Mouse (Mus musculus) kidney, postnatal 10 days (tissue): ENCODE measurements at regions not wholly inside any gene's neighbourhood (a gene's known extent, or its start where the extent isn't known, plus 50 kb on each side); places are given as distances from the start of the nearest gene placed in this dataset.
A peak's percentile ranks its signal among the peaks of the same experiment; 100 is the strongest.

Experiments used
- DNase-seq: peaks from one replicate; pipeline ENCODE4 v3.0.0; 2021; ENCODE audit warnings: mixed read lengths

GRCm38 (mm10) chr2:105544099-105544498 lies 124.6 kb upstream of the Pax6 start:
- DNase-seq: no peak

- no peak for DNase-seq
These were observed 116.6 kb upstream of the Pax6 start for GRCm38 (mm10) chr2:105552092-105552491.

GRCm38 (mm10) chr2:105586782-105587181 lies 81.9 kb upstream of the Pax6 start:
- no peak for DNase-seq

DNA sequence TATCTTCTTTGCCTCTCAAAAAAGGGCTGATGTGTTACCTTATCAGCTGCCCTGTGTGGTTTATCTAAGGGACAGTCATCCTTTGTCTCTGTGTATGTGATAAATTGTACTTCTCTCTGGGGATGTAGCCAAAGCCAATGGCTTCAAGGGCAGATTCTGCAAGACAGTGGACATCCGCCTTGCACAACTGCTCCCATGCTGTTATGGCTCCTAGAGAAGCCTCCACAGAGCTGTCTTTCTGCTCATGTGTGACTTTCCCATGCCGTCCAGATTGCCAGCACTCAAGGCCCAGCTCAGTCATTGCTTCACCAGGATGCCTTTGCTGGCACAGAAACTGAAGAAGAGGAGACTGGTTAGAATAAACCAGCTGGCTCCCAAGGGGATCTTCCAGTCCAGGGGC lies 74.6 kb upstream of the Pax6 start:
- DNase-seq: no peak

- peak; percentile 8 for DNase-seq
These were observed 64.1 kb upstream of the Pax6 start for GRCm38 (mm10) chr2:105604553-105605116.

- no peak for DNase-seq
These were observed 60.6 kb upstream of the Pax6 start for GRCm38 (mm10) chr2:105607969-105608538.

GRCm38 (mm10) chr2:105608756-105609155 lies 59.9 kb upstream of the Pax6 start:
- no peak for DNase-seq

DNA sequence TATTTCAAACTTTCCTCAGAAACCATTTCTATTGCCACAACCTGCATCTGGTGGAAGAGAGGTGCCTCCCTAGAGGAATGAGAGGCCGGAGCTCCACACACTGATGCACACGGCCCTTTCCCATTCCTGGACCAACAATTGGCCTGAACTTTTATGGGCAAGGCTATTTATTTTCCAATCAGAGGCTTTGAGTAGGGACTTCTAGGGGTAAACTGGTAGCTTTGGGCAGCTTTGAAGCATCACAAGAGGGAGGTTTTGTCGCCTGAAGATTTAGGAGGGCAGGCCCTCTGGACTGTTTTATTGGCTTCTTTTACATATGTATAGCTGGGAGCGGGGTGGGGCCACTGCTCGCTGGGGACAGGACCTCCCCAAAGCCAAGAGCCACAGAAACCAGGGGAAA lies 57.7 kb upstream of the Pax6 start:
- DNase-seq: no peak

- no peak for DNase-seq
These were observed 57.0 kb upstream of the Pax6 start for GRCm38 (mm10) chr2:105611651-105612050.

- no peak for DNase-seq
These were observed 56.5 kb upstream of the Pax6 start for GRCm38 (mm10) chr2:105612051-105612664.

DNA sequence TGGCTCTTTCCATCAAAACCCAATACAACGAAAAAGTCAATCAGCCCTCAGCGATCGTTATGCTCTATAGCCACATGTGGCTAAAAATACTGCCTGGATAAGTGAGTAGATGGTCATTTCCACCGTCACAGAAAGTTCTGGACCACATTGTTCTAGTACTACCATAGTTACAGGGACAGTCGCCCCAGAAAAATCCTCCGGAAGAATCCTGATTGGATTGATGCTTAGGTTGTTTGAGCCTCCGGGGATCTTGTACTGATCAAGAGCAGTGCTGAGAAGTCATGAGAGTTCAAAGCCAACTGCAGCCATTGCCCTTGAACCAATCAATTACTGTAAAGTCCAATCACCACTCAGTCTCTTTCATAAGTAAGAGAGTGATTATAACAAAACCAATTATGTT lies 56.0 kb upstream of the Pax6 start:
- no peak for DNase-seq

- DNase-seq: no peak
These were observed 55.5 kb upstream of the Pax6 start for GRCm38 (mm10) chr2:105613243-105613642.

GRCm38 (mm10) chr2:105615891-105616733 lies 52.6 kb upstream of the Pax6 start:
- peak; percentile 58 for DNase-seq
